30 mouse cellular contexts compared by ENCODE assay signal in the genomic region with DNA sequence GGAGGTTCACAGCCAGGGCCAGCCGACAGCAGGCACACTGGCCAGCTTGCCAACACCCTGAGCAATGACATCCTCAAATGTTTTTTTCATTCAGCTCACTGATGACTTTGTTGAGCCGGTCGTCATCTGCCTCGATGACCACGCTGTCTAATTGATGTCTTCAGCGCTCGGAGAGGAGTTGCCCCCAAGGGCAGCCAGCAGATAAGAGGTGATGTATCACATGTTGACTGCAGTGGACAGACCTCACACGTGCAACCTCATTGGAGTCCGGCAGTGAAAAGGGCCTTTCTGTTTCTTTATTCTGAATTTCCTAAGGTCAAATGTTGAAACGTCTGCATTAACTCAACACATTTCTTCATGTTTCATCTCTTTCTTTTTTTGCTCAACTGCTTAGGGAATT. TPM values are rescaled to one million over a fixed set of nuclear protein-coding genes. Genes with fewer than 3 reads are reported as not detected.
DNase-seq lines count a peak whose midpoint lies in the region; ATAC-seq lines count a peak whose summit lies in the region.
"Had no signal": no experiment of that assay in that cellular context is flagged by ENCODE, and none has a peak within 500 bp of the region (broad histone marks: within the 10 kb centered on the region; RNA-seq: fewer than 3 reads in every experiment).

No protein-coding gene starts in this region.

- no peaks in the 10 kb centered on the region for H3K4me1 ChIP-seq in heart, embryonic 11.5 days (ENCODE audit: control insufficient read depth, insufficient read depth, low read length)
- no peaks in the 10 kb centered on the region for H3K4me1 ChIP-seq in lung, embryonic 15.5 days
- H3K4me1 ChIP-seq: embryonic facial prominence, embryonic 10.5 days; forebrain, embryonic 12.5 days; forebrain, embryonic 15.5 days; heart, embryonic 12.5 days; heart, embryonic 15.5 days had no signal

- H3K27ac ChIP-seq in heart, embryonic 11.5 days (ENCODE audit: low read depth, low read length) = no peak overlapping the region
- H3K27ac ChIP-seq in lung, embryonic 15.5 days = no peak overlapping the region
- H3K27ac ChIP-seq: embryonic facial prominence, embryonic 10.5 days; embryonic facial prominence, embryonic 13.5 days; forebrain, embryonic 12.5 days; forebrain, embryonic 15.5 days; heart, adult 2 months; heart, embryonic 15.5 days; hindbrain, embryonic 14.5 days; hindbrain, postnatal 0 days had no signal

- intact Hi-C loops in heart, postnatal 36 days (cut with DNase I) = no loop called here

- no peaks in the 10 kb centered on the region for H3K9me3 ChIP-seq in heart, embryonic 11.5 days (replicated peaks; ENCODE audit: control insufficient read depth, low read length)
- H3K9me3 ChIP-seq in lung, embryonic 15.5 days = no peaks in the 10 kb centered on the region
- H3K9me3 ChIP-seq: embryonic facial prominence, embryonic 10.5 days; embryonic facial prominence, embryonic 13.5 days; forebrain, embryonic 15.5 days; heart, embryonic 12.5 days; heart, embryonic 15.5 days had no signal

- H3K9ac ChIP-seq in heart, embryonic 11.5 days (ENCODE audit: low read depth, low read length) = no peak overlapping the region
- no peak overlapping the region for H3K9ac ChIP-seq in lung, embryonic 15.5 days
- H3K9ac ChIP-seq: embryonic facial prominence, embryonic 13.5 days; forebrain, embryonic 12.5 days; forebrain, embryonic 15.5 days; heart, embryonic 12.5 days; heart, embryonic 15.5 days; hindbrain, embryonic 14.5 days had no signal

- no peak overlapping the region for H3K4me3 ChIP-seq in heart, embryonic 11.5 days (ENCODE audit: low read depth, low read length)
- no peak overlapping the region for H3K4me3 ChIP-seq in lung, embryonic 15.5 days
- H3K4me3 ChIP-seq: embryonic facial prominence, embryonic 10.5 days; embryonic facial prominence, embryonic 13.5 days; erythroblast, embryonic 14.5 days; forebrain, embryonic 12.5 days; forebrain, embryonic 15.5 days; heart, adult 2 months; heart, embryonic 12.5 days; heart, embryonic 15.5 days had no signal

- H3K36me3 ChIP-seq in heart, embryonic 11.5 days (ENCODE audit: control insufficient read depth, insufficient read depth, low read length) = no peaks in the 10 kb centered on the region
- no peaks in the 10 kb centered on the region for H3K36me3 ChIP-seq in lung, embryonic 15.5 days
- H3K36me3 ChIP-seq: embryonic facial prominence, embryonic 10.5 days; embryonic facial prominence, embryonic 13.5 days; forebrain, embryonic 12.5 days; forebrain, embryonic 15.5 days; G1E; heart, embryonic 12.5 days; heart, embryonic 15.5 days had no signal

- 23% methylated on average over 10 of the region's 10 CpGs for WGBS in heart, embryonic 11.5 days (ENCODE audit: insufficient replicate concordance)
- WGBS in lung, embryonic 15.5 days = 18% methylated on average over 10 of the region's 10 CpGs

- peak; percentile 46; the same call in 1 of the 2 replicates for ATAC-seq in heart, embryonic 11.5 days (replicated peaks; ENCODE audit: insufficient number of reproducible peaks, low FRiP score, low TSS enrichment)
- ATAC-seq in lung, embryonic 15.5 days (ENCODE audit: borderline replicate concordance, extremely low read depth, low FRiP score, low TSS enrichment) = 0 out of 2 replicates have a peak, but pooled peaks have one; percentile 33
- ATAC-seq: forebrain, embryonic 15.5 days; hindbrain, postnatal 0 days; inflammation-experienced regulatory T-cells, adult 6 months; intestine, postnatal 0 days; Patski had no signal

- 0 out of 2 replicates have a peak, but pooled peaks cover 2% of the 10 kb centered on the region for H3K27me3 ChIP-seq in heart, embryonic 11.5 days (ENCODE audit: control insufficient read depth, insufficient read depth, low read length)
- no peaks in the 10 kb centered on the region for H3K27me3 ChIP-seq in lung, embryonic 15.5 days
- H3K27me3 ChIP-seq: CH12.LX; embryonic facial prominence, embryonic 13.5 days; forebrain, embryonic 15.5 days; heart, embryonic 12.5 days; heart, embryonic 15.5 days; Patski had no signal

- peak; percentile 22 for DNase-seq in adrenal gland, adult 8-10 months
- no peak for DNase-seq in adrenal gland, adult 18-20 months (ENCODE audit: low spot score in 2 of 2)
- no peak for DNase-seq in heart, postnatal 36 days
- no peak for DNase-seq in lung, postnatal 10 days
- peak; percentile 8 to 23 for DNase-seq in adrenal gland, postnatal 36 days
- DNase-seq: B cell, adult 2 months; cerebellum, adult 11-12 months; cerebellum, adult 8-10 months; cerebellum, postnatal 36 days; embryo, embryonic 11 days; gastrocnemius, postnatal 25 days; heart, adult 2 months; heart, postnatal 10 days; heart, postnatal 4 days had no signal

- H3K4me2 ChIP-seq in heart, embryonic 11.5 days = no peak overlapping the region
- H3K4me2 ChIP-seq in lung, embryonic 15.5 days = no peak overlapping the region
- H3K4me2 ChIP-seq: embryonic facial prominence, embryonic 13.5 days; forebrain, embryonic 12.5 days; forebrain, embryonic 15.5 days; heart, embryonic 12.5 days; heart, embryonic 15.5 days; hindbrain, embryonic 14.5 days had no signal

RNA-seq across cellular contexts. Expression of gene Cdca7l, which starts 31.3 kb away (rescaled TPM):
- 1 to 10 TPM; 1.2 to 2.5 (median 1.4) TPM for total RNA-seq in adrenal gland, adult 8-10 months (2022)
- 1 to 10 TPM; 1.7 to 2.0 TPM for total RNA-seq in adrenal gland, adult 18-20 months (2021)
- polyA plus RNA-seq in heart, embryonic 11.5 days (2014; fragmentation: Nextera tagmentation; extraction: Ambion mirVana) = 17.5 and 17.9 TPM in 2 replicates
- under 1 TPM; 0.17 to 0.30 TPM for total RNA-seq in heart, postnatal 36 days (2021)
- 59.9 and 65.0 TPM in 2 replicates for polyA plus RNA-seq in lung, embryonic 15.5 days (2015; fragmentation: Nextera tagmentation; extraction: Ambion mirVana)
- total RNA-seq in adrenal gland, postnatal 36 days (2021) = 1 to 10 TPM; 2.7 to 5.1 TPM

Comparison
In these comparisons a context has a peak if more than half of its experiments do, and no peak if none do; other contexts are left out.
1. DNase-seq: peak in adrenal gland, adult 8-10 months (single experiment) and adrenal gland, postnatal 36 days (2 of 2); none in adrenal gland, adult 18-20 months (0 of 2), heart, postnatal 36 days (0 of 2) and lung, postnatal 10 days (single experiment).